Mouse (Mus musculus) lung, embryonic 15.5 days (tissue): Measurements from ENCODE around the gene Sh3bgrl2. TPM values are rescaled to one million over a fixed set of nuclear protein-coding genes. Genes with fewer than 3 reads are reported as not detected.
A peak's percentile ranks its signal among the peaks of the same experiment; 100 is the strongest.

Experiments
- ATAC-seq: fragments of 200-750 bp; cut with Nextera tagmentation; 2 replicates; pipeline ENCODE4 v1.8.0; 2017; ENCODE audit warnings: moderate number of reproducible peaks, borderline replicate concordance; ENCODE audit not compliant: low FRiP score, low TSS enrichment; ENCODE audit errors: extremely low read depth
- H3K27ac ChIP-seq: fragments of 300-500 bp; sonication (generic); 2 replicates; pipeline ENCODE4 v1.5.1; 2015; ENCODE audit warnings: moderate library complexity, mild to moderate bottlenecking, inconsistent platforms
- H3K27me3 ChIP-seq: fragments of 300-500 bp; sonication (generic); 2 replicates; pipeline ENCODE4 v1.6.1; 2015; ENCODE audit warnings: inconsistent platforms
- H3K36me3 ChIP-seq: fragments of 300-500 bp; sonication (generic); 2 replicates; pipeline ENCODE4 v1.6.1; 2015; ENCODE audit warnings: inconsistent platforms
- H3K4me1 ChIP-seq: fragments of 300-500 bp; sonication (generic); 2 replicates; pipeline ENCODE4 v1.6.1; 2015; ENCODE audit warnings: inconsistent platforms
- H3K4me2 ChIP-seq: fragments of 300-500 bp; sonication (generic); 2 replicates; pipeline ENCODE4 v1.6.1; 2015; ENCODE audit warnings: inconsistent platforms, mild to moderate bottlenecking, moderate library complexity
- H3K4me3 ChIP-seq: fragments of 300-500 bp; sonication (generic); 2 replicates; pipeline ENCODE4 v1.5.1; 2015; ENCODE audit warnings: mild to moderate bottlenecking, inconsistent platforms
- H3K9ac ChIP-seq: fragments of 300-500 bp; sonication (generic); 2 replicates; pipeline ENCODE4 v1.6.1; 2015; ENCODE audit warnings: inconsistent platforms
- H3K9me3 ChIP-seq: fragments of 300-500 bp; sonication (generic); 2 replicates; pipeline ENCODE4 v1.6.1; 2016; ENCODE audit warnings: inconsistent platforms
- WGBS: fragments of 180-500 bp; shearing (Covaris S2); methylation state at CpG from one replicate; pipeline ENCODE4 v1.1.7; 2015; 5-methylcytosine and 5-hydroxymethylcytosine counted together
- polyA plus RNA-seq: library from polyadenylated mRNA; unstranded; fragments of >200 nt; fragmentation: Nextera tagmentation; extraction: Ambion mirVana; gene quantifications from 2 replicates; pipeline ENCODE4 v1.2.1, GENCODE M21; 2015

Gene Sh3bgrl2
- polyA plus RNA-seq, 1 experiment from 2014 or later, result 47.2 TPM

- H3K9ac ChIP-seq, result no peak overlapping the region
- 48% methylated on average over 13 of the region's 13 CpGs for WGBS
- peaks cover 50% of the 10 kb centered on the region for H3K4me1 ChIP-seq
- H3K36me3 ChIP-seq, result no peaks in the 10 kb centered on the region
- ATAC-seq, result no peak
- no peak overlapping the region for H3K4me2 ChIP-seq
- H3K9me3 ChIP-seq, result no peaks in the 10 kb centered on the region
- no peaks in the 10 kb centered on the region for H3K27me3 ChIP-seq
- H3K27ac ChIP-seq, result peak overlapping the region; percentile 1; the same call in 1 of the 2 replicates
- no peak overlapping the region for H3K4me3 ChIP-seq
These were observed 17.0 kb downstream of the Sh3bgrl2 start for GRCm38 (mm10) chr9:83564934-83565652.

GRCm38 (mm10) chr9:83566141-83566540 lies 18.0 kb downstream of the Sh3bgrl2 start:
- ATAC-seq, result no peak

GRCm38 (mm10) chr9:83568125-83568524 lies 20.0 kb downstream of the Sh3bgrl2 start:
- no peak overlapping the region for H3K4me3 ChIP-seq
- no peak overlapping the region for H3K27ac ChIP-seq
- no peak overlapping the region for H3K9ac ChIP-seq
- no peak for ATAC-seq
- no peak overlapping the region for H3K4me2 ChIP-seq
- 86% methylated on average over 5 of the region's 5 CpGs for WGBS
- no peaks in the 10 kb centered on the region for H3K9me3 ChIP-seq
- H3K4me1 ChIP-seq, result peaks cover 68% of the 10 kb centered on the region
- no peaks in the 10 kb centered on the region for H3K27me3 ChIP-seq
- H3K36me3 ChIP-seq, result no peaks in the 10 kb centered on the region

More at GRCm38 (mm10) chr9:83566141-83566540, 18.0 kb downstream of the Sh3bgrl2 start:
- H3K27ac ChIP-seq, result 0 out of 2 replicates have a peak overlapping the region, but pooled peaks have one; percentile 12
- H3K4me3 ChIP-seq, result no peak overlapping the region
- no peaks in the 10 kb centered on the region for H3K36me3 ChIP-seq
- no peaks in the 10 kb centered on the region for H3K9me3 ChIP-seq
- peaks cover 51% of the 10 kb centered on the region for H3K4me1 ChIP-seq
- H3K27me3 ChIP-seq, result no peaks in the 10 kb centered on the region
- no peak overlapping the region for H3K4me2 ChIP-seq
- H3K9ac ChIP-seq, result no peak overlapping the region
- 36% methylated on average over 6 of the region's 6 CpGs for WGBS

GRCm38 (mm10) chr9:83568937-83569336 lies 20.8 kb downstream of the Sh3bgrl2 start:
- no peak overlapping the region for H3K4me2 ChIP-seq
- peak overlapping the region; percentile 5; the same call in 1 of the 2 replicates for H3K27ac ChIP-seq
- H3K9me3 ChIP-seq, result no peaks in the 10 kb centered on the region
- no peaks in the 10 kb centered on the region for H3K27me3 ChIP-seq
- peaks cover 69% of the 10 kb centered on the region for H3K4me1 ChIP-seq
- ATAC-seq, result no peak
- WGBS, result 53% methylated on average over 3 of the region's 3 CpGs
- H3K36me3 ChIP-seq, result no peaks in the 10 kb centered on the region
- H3K9ac ChIP-seq, result no peak overlapping the region
- H3K4me3 ChIP-seq, result no peak overlapping the region

GRCm38 (mm10) chr9:83569898-83570297 lies 21.8 kb downstream of the Sh3bgrl2 start:
- H3K4me1 ChIP-seq, result peaks cover 61% of the 10 kb centered on the region
- H3K4me3 ChIP-seq, result no peak overlapping the region
- H3K9ac ChIP-seq, result no peak overlapping the region
- WGBS, result 36% methylated on average over 7 of the region's 7 CpGs
- H3K4me2 ChIP-seq, result no peak overlapping the region
- no peaks in the 10 kb centered on the region for H3K27me3 ChIP-seq
- H3K36me3 ChIP-seq, result no peaks in the 10 kb centered on the region
- ATAC-seq, result no peak
- peak overlapping the region; percentile 31 for H3K27ac ChIP-seq
- no peaks in the 10 kb centered on the region for H3K9me3 ChIP-seq

- no peak for ATAC-seq
- WGBS, result 76% methylated on average over 3 of the region's 3 CpGs
- Histone ChIP-seq H3K4me1 (peaks cover 53% of the 10 kb centered on the region), H3K27ac (no peak overlapping the region), H3K4me2 (no peak overlapping the region), H3K36me3 (no peaks in the 10 kb centered on the region), H3K9me3 (no peaks in the 10 kb centered on the region), H3K27me3 (no peaks in the 10 kb centered on the region), H3K9ac (no peak overlapping the region), H3K4me3 (no peak overlapping the region)
These were observed 23.2 kb downstream of the Sh3bgrl2 start for GRCm38 (mm10) chr9:83571315-83571714.

GRCm38 (mm10) chr9:83572326-83572725 lies 24.2 kb downstream of the Sh3bgrl2 start:
- H3K27me3 ChIP-seq, result no peaks in the 10 kb centered on the region
- 72% methylated on average over 2 of the region's 2 CpGs for WGBS
- H3K36me3 ChIP-seq, result no peaks in the 10 kb centered on the region
- peak overlapping the region; percentile 64; the same call in 1 of the 2 replicates for H3K27ac ChIP-seq
- no peak overlapping the region for H3K4me2 ChIP-seq
- no peak overlapping the region for H3K4me3 ChIP-seq
- H3K4me1 ChIP-seq, result peaks cover 56% of the 10 kb centered on the region
- H3K9ac ChIP-seq, result no peak overlapping the region
- H3K9me3 ChIP-seq, result no peaks in the 10 kb centered on the region
- ATAC-seq, result no peak

- ATAC-seq, result no peak
These were observed 24.7 kb downstream of the Sh3bgrl2 start for GRCm38 (mm10) chr9:83572870-83573269.

GRCm38 (mm10) chr9:83573588-83573987 lies 25.5 kb downstream of the Sh3bgrl2 start:
- H3K9ac ChIP-seq, result no peak overlapping the region
- H3K4me1 ChIP-seq, result peaks cover 50% of the 10 kb centered on the region
- peak; percentile 40; the same call in 1 of the 2 replicates for ATAC-seq
- H3K27me3 ChIP-seq, result no peaks in the 10 kb centered on the region
- no peaks in the 10 kb centered on the region for H3K9me3 ChIP-seq
- no peak overlapping the region for H3K4me2 ChIP-seq
- H3K36me3 ChIP-seq, result no peaks in the 10 kb centered on the region
- 21% methylated on average over 2 of the region's 2 CpGs for WGBS
- peak overlapping the region; percentile 64 for H3K27ac ChIP-seq
- H3K4me3 ChIP-seq, result no peak overlapping the region

More at GRCm38 (mm10) chr9:83572870-83573269, 24.7 kb downstream of the Sh3bgrl2 start:
- no peaks in the 10 kb centered on the region for H3K36me3 ChIP-seq
- WGBS, result 27% methylated on average over 2 of the region's 2 CpGs
- H3K9me3 ChIP-seq, result no peaks in the 10 kb centered on the region
- no peak overlapping the region for H3K9ac ChIP-seq
- peak overlapping the region; percentile 64 for H3K27ac ChIP-seq
- no peaks in the 10 kb centered on the region for H3K27me3 ChIP-seq
- H3K4me1 ChIP-seq, result peaks cover 56% of the 10 kb centered on the region
- no peak overlapping the region for H3K4me3 ChIP-seq
- H3K4me2 ChIP-seq, result no peak overlapping the region

GRCm38 (mm10) chr9:83575403-83575802 lies 27.3 kb downstream of the Sh3bgrl2 start:
- H3K27me3 ChIP-seq, result no peaks in the 10 kb centered on the region
- H3K9me3 ChIP-seq, result no peaks in the 10 kb centered on the region
- peaks cover 36% of the 10 kb centered on the region for H3K4me1 ChIP-seq
- 77% methylated on average over 4 of the region's 4 CpGs for WGBS
- no peak overlapping the region for H3K27ac ChIP-seq
- no peak for ATAC-seq
- H3K4me2 ChIP-seq, result no peak overlapping the region
- H3K9ac ChIP-seq, result no peak overlapping the region
- no peaks in the 10 kb centered on the region for H3K36me3 ChIP-seq
- no peak overlapping the region for H3K4me3 ChIP-seq

GRCm38 (mm10) chr9:83576018-83576688 lies 28.0 kb downstream of the Sh3bgrl2 start:
- WGBS, result 28% methylated on average over 7 of the region's 7 CpGs
- Histone ChIP-seq H3K4me1 (peaks cover 33% of the 10 kb centered on the region), H3K36me3 (peaks cover 4% of the 10 kb centered on the region; the same call in 1 of the 2 replicates), H3K27me3 (no peaks in the 10 kb centered on the region), H3K9me3 (no peaks in the 10 kb centered on the region), H3K4me3 (no peak overlapping the region), H3K9ac (no peak overlapping the region), H3K27ac (no peak overlapping the region), H3K4me2 (no peak overlapping the region)
- ATAC-seq, result no peak

- H3K4me3 ChIP-seq, result no peak overlapping the region
- no peaks in the 10 kb centered on the region for H3K27me3 ChIP-seq
- no peak overlapping the region for H3K27ac ChIP-seq
- H3K9ac ChIP-seq, result no peak overlapping the region
- H3K9me3 ChIP-seq, result no peaks in the 10 kb centered on the region
- ATAC-seq, result peak; percentile 63; the same call in 1 of the 2 replicates
- 20% methylated on average over 3 of the region's 3 CpGs for WGBS
- no peak overlapping the region for H3K4me2 ChIP-seq
- peaks cover 28% of the 10 kb centered on the region for H3K4me1 ChIP-seq
- H3K36me3 ChIP-seq, result peaks cover 5% of the 10 kb centered on the region; the same call in 1 of the 2 replicates
These were observed 28.5 kb downstream of the Sh3bgrl2 start for GRCm38 (mm10) chr9:83576689-83577057.
